Mouse (Mus musculus): ENCODE results near the gene Tspan17.

Tspan17 gene

GRCm38 (mm10) chr13:54788740-54789560 is at the start of gene Tspan17:
TSS of gene Tspan17 (plus strand) at chr13:54789377.
- DNase-seq (ENCODE audit: low read depth, low spot score), result peak; percentile 92

GRCm38 (mm10) chr13:54746110-54746509 is 43.1 kb upstream of the Tspan17 start:
- DNase-seq (ENCODE audit: low read depth, low spot score), result no peak

- no peak for DNase-seq (ENCODE audit: low read depth, low spot score)
Observed at GRCm38 (mm10) chr13:54746896-54747295, 42.3 kb upstream of the Tspan17 start.

- DNase-seq (ENCODE audit: low read depth, low spot score), result no peak
Observed at GRCm38 (mm10) chr13:54748190-54748589, 41.0 kb upstream of the Tspan17 start.

GRCm38 (mm10) chr13:54748721-54749060 is 40.5 kb upstream of the Tspan17 start:
- no peak for DNase-seq (ENCODE audit: low read depth, low spot score)

- DNase-seq (ENCODE audit: low read depth, low spot score), result peak; percentile 74
Observed at GRCm38 (mm10) chr13:54749061-54749863, 39.9 kb upstream of the Tspan17 start.

- DNase-seq (ENCODE audit: low read depth, low spot score), result no peak
Observed at GRCm38 (mm10) chr13:54749864-54750411, 39.2 kb upstream of the Tspan17 start, which contains the start of gene Gprin1. TSS of gene Gprin1 (minus strand) at chr13:54749874.

GRCm38 (mm10) chr13:54750699-54751098 is 38.5 kb upstream of the Tspan17 start:
- no peak for DNase-seq (ENCODE audit: low read depth, low spot score)

- DNase-seq (ENCODE audit: low read depth, low spot score), result no peak
Observed at GRCm38 (mm10) chr13:54752656-54753055, 36.5 kb upstream of the Tspan17 start.

- DNase-seq (ENCODE audit: low read depth, low spot score), result no peak
Observed at GRCm38 (mm10) chr13:54753733-54754132, 35.4 kb upstream of the Tspan17 start.

GRCm38 (mm10) chr13:54754169-54755080 is 34.8 kb upstream of the Tspan17 start:
- no peak for DNase-seq (ENCODE audit: low read depth, low spot score)

- DNase-seq (ENCODE audit: low read depth, low spot score), result no peak
Observed at GRCm38 (mm10) chr13:54755201-54755830, 33.9 kb upstream of the Tspan17 start.

GRCm38 (mm10) chr13:54756156-54756712 is 32.9 kb upstream of the Tspan17 start:
- no peak for DNase-seq (ENCODE audit: low read depth, low spot score)

GRCm38 (mm10) chr13:54757093-54757830 is 31.9 kb upstream of the Tspan17 start:
- no peak for DNase-seq (ENCODE audit: low read depth, low spot score)

GRCm38 (mm10) chr13:54758045-54758755 is 31.0 kb upstream of the Tspan17 start:
- peak; percentile 87 for DNase-seq (ENCODE audit: low read depth, low spot score)

- DNase-seq (ENCODE audit: low read depth, low spot score), result no peak
Observed at GRCm38 (mm10) chr13:54758756-54759470, 30.3 kb upstream of the Tspan17 start.

GRCm38 (mm10) chr13:54759496-54759895 is 29.7 kb upstream of the Tspan17 start:
- DNase-seq (ENCODE audit: low read depth, low spot score), result no peak

GRCm38 (mm10) chr13:54760164-54760795 is 28.9 kb upstream of the Tspan17 start:
- peak; percentile 80 for DNase-seq (ENCODE audit: low read depth, low spot score)

Data from retina, postnatal 7 days (tissue).